Mouse (Mus musculus): ENCODE data around the gene Atxn2. TPM values are rescaled to one million over a fixed set of nuclear protein-coding genes. Genes with fewer than 3 reads are reported as not detected.

Gene Atxn2
- polyA plus RNA-seq, 1 experiment from 2014 or later, result 60.1 TPM

GRCm38 (mm10) chr5:121813744-121814143 is 102.6 kb downstream of the Atxn2 start:
- H3K9me3 ChIP-seq (replicated peaks; ENCODE audit: control insufficient read depth, low read length, poor library complexity, severe bottlenecking), result no peaks in the 10 kb centered on the region
- H3K4me2 ChIP-seq (ENCODE audit: low read length), result no peak overlapping the region
- WGBS, result 96% methylated on average over 10 of the region's 10 CpGs
- H3K27me3 ChIP-seq (ENCODE audit: control insufficient read depth, insufficient read depth, low read depth, low read length), result no peaks in the 10 kb centered on the region
- H3K4me3 ChIP-seq (ENCODE audit: low read depth, low read length), result no peak overlapping the region
- peaks cover 25% of the 10 kb centered on the region for H3K36me3 ChIP-seq (ENCODE audit: control insufficient read depth, insufficient read depth, low read length)
- no peaks in the 10 kb centered on the region for H3K4me1 ChIP-seq (ENCODE audit: control insufficient read depth, insufficient read depth, low read length)
- no peak for ATAC-seq
- H3K9ac ChIP-seq (ENCODE audit: low read depth, low read length), result no peak overlapping the region
- H3K27ac ChIP-seq (ENCODE audit: low read length), result no peak overlapping the region

DNA sequence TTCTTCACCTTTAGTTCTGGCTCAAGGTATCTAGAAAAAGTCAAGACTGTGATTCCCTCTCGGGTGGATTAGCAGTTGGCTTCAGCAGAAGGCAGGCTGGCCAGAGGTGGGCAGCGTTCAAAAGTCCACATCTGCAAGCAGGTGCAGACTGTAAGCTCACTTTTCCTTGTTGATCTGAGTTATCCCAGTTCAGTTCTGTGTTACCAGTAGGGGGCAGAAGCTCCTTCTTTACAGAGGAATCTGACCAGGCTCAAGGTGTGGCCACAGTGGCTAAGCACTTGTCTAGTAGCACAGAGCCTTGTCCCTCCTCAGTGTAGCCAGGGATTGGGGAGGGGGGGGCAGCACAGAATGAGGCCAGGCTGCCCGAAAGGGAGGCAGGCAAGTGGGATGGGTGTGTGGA is 103.9 kb downstream of the Atxn2 start:
- Histone ChIP-seq H3K4me2 (ENCODE audit: low read length) (no peak overlapping the region), H3K27me3 (ENCODE audit: control insufficient read depth, insufficient read depth, low read depth, low read length) (no peaks in the 10 kb centered on the region), H3K9ac (ENCODE audit: low read depth, low read length) (no peak overlapping the region), H3K36me3 (ENCODE audit: control insufficient read depth, insufficient read depth, low read length) (peaks cover 30% of the 10 kb centered on the region), H3K4me1 (ENCODE audit: control insufficient read depth, insufficient read depth, low read length) (no peaks in the 10 kb centered on the region), H3K27ac (ENCODE audit: low read length) (no peak overlapping the region), H3K9me3 (replicated peaks; ENCODE audit: control insufficient read depth, low read length, poor library complexity, severe bottlenecking) (no peaks in the 10 kb centered on the region), H3K4me3 (ENCODE audit: low read depth, low read length) (no peak overlapping the region)
- 72% methylated on average over 3 of the region's 3 CpGs for WGBS
- no peak for ATAC-seq

- Histone ChIP-seq H3K27ac (ENCODE audit: low read length) (no peak overlapping the region), H3K36me3 (ENCODE audit: control insufficient read depth, insufficient read depth, low read length) (peaks cover 30% of the 10 kb centered on the region), H3K9me3 (replicated peaks; ENCODE audit: control insufficient read depth, low read length, poor library complexity, severe bottlenecking) (no peaks in the 10 kb centered on the region), H3K4me3 (ENCODE audit: low read depth, low read length) (no peak overlapping the region), H3K4me1 (ENCODE audit: control insufficient read depth, insufficient read depth, low read length) (no peaks in the 10 kb centered on the region), H3K27me3 (ENCODE audit: control insufficient read depth, insufficient read depth, low read depth, low read length) (no peaks in the 10 kb centered on the region), H3K9ac (ENCODE audit: low read depth, low read length) (no peak overlapping the region), H3K4me2 (ENCODE audit: low read length) (no peak overlapping the region)
- WGBS, result 94% methylated on average over 8 of the region's 8 CpGs
- ATAC-seq, result no peak
Measured at GRCm38 (mm10) chr5:121815867-121816380, 104.8 kb downstream of the Atxn2 start.

GRCm38 (mm10) chr5:121816611-121817010 is 105.5 kb downstream of the Atxn2 start:
- no peak overlapping the region for H3K4me3 ChIP-seq (ENCODE audit: low read depth, low read length)
- no peak for ATAC-seq
- no peaks in the 10 kb centered on the region for H3K27me3 ChIP-seq (ENCODE audit: control insufficient read depth, insufficient read depth, low read depth, low read length)
- H3K4me1 ChIP-seq (ENCODE audit: control insufficient read depth, insufficient read depth, low read length), result no peaks in the 10 kb centered on the region
- peaks cover 25% of the 10 kb centered on the region for H3K36me3 ChIP-seq (ENCODE audit: control insufficient read depth, insufficient read depth, low read length)
- 98% methylated on average over 2 of the region's 2 CpGs for WGBS
- no peak overlapping the region for H3K4me2 ChIP-seq (ENCODE audit: low read length)
- H3K9me3 ChIP-seq (replicated peaks; ENCODE audit: control insufficient read depth, low read length, poor library complexity, severe bottlenecking), result no peaks in the 10 kb centered on the region
- H3K27ac ChIP-seq (ENCODE audit: low read length), result no peak overlapping the region
- no peak overlapping the region for H3K9ac ChIP-seq (ENCODE audit: low read depth, low read length)

- H3K4me2 ChIP-seq (ENCODE audit: low read length), result no peak overlapping the region
- no peaks in the 10 kb centered on the region for H3K4me1 ChIP-seq (ENCODE audit: control insufficient read depth, insufficient read depth, low read length)
- 88% methylated on average over 9 of the region's 9 CpGs for WGBS
Measured at GRCm38 (mm10) chr5:121817551-121817950, 106.4 kb downstream of the Atxn2 start.

DNA sequence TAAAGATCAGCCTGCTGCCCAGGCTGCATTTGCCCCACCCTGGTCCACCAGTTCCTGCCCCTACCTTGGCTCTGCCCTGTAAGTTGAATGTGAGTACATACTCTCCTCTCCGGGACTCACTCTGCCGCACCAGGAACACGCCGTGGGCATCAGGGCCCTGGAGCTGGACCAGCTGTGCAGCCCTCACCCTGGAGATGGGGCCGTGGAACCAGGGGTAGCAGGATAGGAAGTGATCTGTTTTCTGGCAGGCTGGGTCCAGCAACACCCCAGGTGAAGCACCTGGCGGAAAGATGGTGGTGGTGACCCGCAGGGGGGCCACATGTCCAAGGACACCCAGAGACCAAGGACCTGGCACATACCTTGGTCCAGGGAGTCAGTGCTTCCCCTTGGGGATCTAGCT is 107.3 kb downstream of the Atxn2 start:
- Histone ChIP-seq H3K27me3 (ENCODE audit: control insufficient read depth, insufficient read depth, low read depth, low read length) (no peaks in the 10 kb centered on the region), H3K36me3 (ENCODE audit: control insufficient read depth, insufficient read depth, low read length) (peaks cover 16% of the 10 kb centered on the region; the same call in 1 of the 2 replicates), H3K9ac (ENCODE audit: low read depth, low read length) (no peak overlapping the region), H3K9me3 (replicated peaks; ENCODE audit: control insufficient read depth, low read length, poor library complexity, severe bottlenecking) (no peaks in the 10 kb centered on the region), H3K4me1 (ENCODE audit: control insufficient read depth, insufficient read depth, low read length) (no peaks in the 10 kb centered on the region), H3K4me3 (ENCODE audit: low read depth, low read length) (no peak overlapping the region), H3K4me2 (ENCODE audit: low read length) (no peak overlapping the region), H3K27ac (ENCODE audit: low read length) (no peak overlapping the region)
- ATAC-seq, result no peak
- WGBS, result 98% methylated on average over 7 of the region's 7 CpGs

More at GRCm38 (mm10) chr5:121817551-121817950, 106.4 kb downstream of the Atxn2 start:
- H3K36me3 ChIP-seq (ENCODE audit: control insufficient read depth, insufficient read depth, low read length), result peaks cover 18% of the 10 kb centered on the region; the same call in 1 of the 2 replicates
- H3K9ac ChIP-seq (ENCODE audit: low read depth, low read length), result no peak overlapping the region
- H3K4me3 ChIP-seq (ENCODE audit: low read depth, low read length), result no peak overlapping the region
- ATAC-seq, result no peak
- H3K27ac ChIP-seq (ENCODE audit: low read length), result no peak overlapping the region
- H3K9me3 ChIP-seq (replicated peaks; ENCODE audit: control insufficient read depth, low read length, poor library complexity, severe bottlenecking), result no peaks in the 10 kb centered on the region
- no peaks in the 10 kb centered on the region for H3K27me3 ChIP-seq (ENCODE audit: control insufficient read depth, insufficient read depth, low read depth, low read length)

DNA sequence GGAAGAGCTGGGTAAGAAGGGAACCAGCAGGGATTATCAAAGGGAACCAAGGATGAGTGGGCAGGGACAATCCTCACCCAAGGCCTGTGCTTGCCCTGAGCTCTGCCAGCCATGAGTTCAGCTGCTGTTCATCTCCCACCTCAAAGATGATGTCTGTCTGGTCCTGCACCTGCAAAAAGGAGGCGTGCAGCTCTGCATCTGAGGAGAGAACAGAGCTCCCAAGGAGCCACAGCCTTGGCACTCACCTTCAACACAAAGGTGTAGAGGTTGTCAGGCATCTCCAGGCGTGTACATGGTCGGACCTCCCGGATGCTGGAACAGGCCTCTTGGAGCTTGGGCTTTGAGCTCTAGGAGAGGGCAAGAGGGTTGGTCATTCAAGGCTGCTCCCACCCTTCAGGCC is 107.7 kb downstream of the Atxn2 start:
- H3K27me3 ChIP-seq (ENCODE audit: control insufficient read depth, insufficient read depth, low read depth, low read length), result no peaks in the 10 kb centered on the region
- 98% methylated on average over 4 of the region's 4 CpGs for WGBS
- H3K27ac ChIP-seq (ENCODE audit: low read length), result no peak overlapping the region
- H3K36me3 ChIP-seq (ENCODE audit: control insufficient read depth, insufficient read depth, low read length), result peaks cover 16% of the 10 kb centered on the region; the same call in 1 of the 2 replicates
- ATAC-seq, result no peak
- no peak overlapping the region for H3K4me3 ChIP-seq (ENCODE audit: low read depth, low read length)
- no peak overlapping the region for H3K4me2 ChIP-seq (ENCODE audit: low read length)
- H3K9ac ChIP-seq (ENCODE audit: low read depth, low read length), result no peak overlapping the region
- no peaks in the 10 kb centered on the region for H3K4me1 ChIP-seq (ENCODE audit: control insufficient read depth, insufficient read depth, low read length)
- H3K9me3 ChIP-seq (replicated peaks; ENCODE audit: control insufficient read depth, low read length, poor library complexity, severe bottlenecking), result no peaks in the 10 kb centered on the region

- no peak overlapping the region for H3K9ac ChIP-seq (ENCODE audit: low read depth, low read length)
- WGBS, result 96% methylated on average over 5 of the region's 5 CpGs
- H3K4me2 ChIP-seq (ENCODE audit: low read length), result no peak overlapping the region
- H3K4me1 ChIP-seq (ENCODE audit: control insufficient read depth, insufficient read depth, low read length), result no peaks in the 10 kb centered on the region
- H3K27ac ChIP-seq (ENCODE audit: low read length), result no peak overlapping the region
- no peaks in the 10 kb centered on the region for H3K9me3 ChIP-seq (replicated peaks; ENCODE audit: control insufficient read depth, low read length, poor library complexity, severe bottlenecking)
- no peaks in the 10 kb centered on the region for H3K27me3 ChIP-seq (ENCODE audit: control insufficient read depth, insufficient read depth, low read depth, low read length)
- no peak for ATAC-seq
- no peak overlapping the region for H3K4me3 ChIP-seq (ENCODE audit: low read depth, low read length)
- peaks cover 16% of the 10 kb centered on the region; the same call in 1 of the 2 replicates for H3K36me3 ChIP-seq (ENCODE audit: control insufficient read depth, insufficient read depth, low read length)
Measured at GRCm38 (mm10) chr5:121819559-121819958, 108.4 kb downstream of the Atxn2 start.

GRCm38 (mm10) chr5:121820161-121820560 is 109.0 kb downstream of the Atxn2 start:
- peaks cover 16% of the 10 kb centered on the region; the same call in 1 of the 2 replicates for H3K36me3 ChIP-seq (ENCODE audit: control insufficient read depth, insufficient read depth, low read length)
- no peaks in the 10 kb centered on the region for H3K4me1 ChIP-seq (ENCODE audit: control insufficient read depth, insufficient read depth, low read length)
- no peak overlapping the region for H3K27ac ChIP-seq (ENCODE audit: low read length)
- 92% methylated on average over 2 of the region's 2 CpGs for WGBS
- no peaks in the 10 kb centered on the region for H3K27me3 ChIP-seq (ENCODE audit: control insufficient read depth, insufficient read depth, low read depth, low read length)
- H3K4me2 ChIP-seq (ENCODE audit: low read length), result no peak overlapping the region
- H3K9me3 ChIP-seq (replicated peaks; ENCODE audit: control insufficient read depth, low read length, poor library complexity, severe bottlenecking), result no peaks in the 10 kb centered on the region
- ATAC-seq, result no peak
- no peak overlapping the region for H3K4me3 ChIP-seq (ENCODE audit: low read depth, low read length)
- no peak overlapping the region for H3K9ac ChIP-seq (ENCODE audit: low read depth, low read length)

All from midbrain, embryonic 16.5 days (tissue).